Mouse (Mus musculus) hindbrain, postnatal 0 days (tissue): ENCODE data around the gene Traf3ip1. TPM values are rescaled to one million over a fixed set of nuclear protein-coding genes. Genes with fewer than 3 reads are reported as not detected.
A peak's percentile ranks its signal among the peaks of the same experiment; 100 is the strongest.

Experiments
- ATAC-seq: fragments of 200-750 bp; cut with Nextera tagmentation; 2 replicates; pipeline ENCODE4 v1.8.0; 2017; ENCODE audit warnings: mild to moderate bottlenecking, moderate TSS enrichment, moderate library complexity
- DNase-seq: peaks from one replicate; pipeline ENCODE4 v3.0.0-alpha.2; 2015; ENCODE audit warnings: low spot score
- H3K27ac ChIP-seq: fragments of 300-500 bp; sonication (generic); 2 replicates; pipeline ENCODE4 v1.5.1; 2014; ENCODE audit warnings: mild to moderate bottlenecking
- H3K27me3 ChIP-seq: fragments of 300-500 bp; sonication (generic); 2 replicates; pipeline ENCODE4 v1.6.1; 2014; ENCODE audit warnings: low read length, mixed read lengths; ENCODE audit not compliant: insufficient read depth
- H3K36me3 ChIP-seq: fragments of 300-500 bp; sonication (generic); 2 replicates; pipeline ENCODE4 v1.6.1; 2014; ENCODE audit warnings: low read length, mixed read lengths; ENCODE audit not compliant: insufficient read depth
- H3K4me1 ChIP-seq: fragments of 300-500 bp; sonication (generic); 2 replicates; pipeline ENCODE4 v1.6.1; 2014; ENCODE audit warnings: antibody characterized with exemption, low read length, mixed read lengths; ENCODE audit not compliant: insufficient read depth
- H3K4me2 ChIP-seq: fragments of 300-500 bp; sonication (generic); 2 replicates; pipeline ENCODE4 v1.6.1; 2014; ENCODE audit warnings: low read depth, mild to moderate bottlenecking, low read length, moderate library complexity, mixed read lengths
- H3K4me3 ChIP-seq: fragments of 300-500 bp; sonication (generic); 2 replicates; pipeline ENCODE4 v1.5.1; 2014; ENCODE audit warnings: low read length
- H3K9ac ChIP-seq: fragments of 300-500 bp; sonication (generic); replicated peaks from 2 replicates; pipeline ENCODE4 v1.6.1; 2014; ENCODE audit warnings: mild to moderate bottlenecking, low read length, moderate library complexity, mixed read lengths
- H3K9me3 ChIP-seq: fragments of 300-500 bp; sonication (generic); 2 replicates; pipeline ENCODE4 v1.6.1; 2016; ENCODE audit warnings: low read length, mixed read lengths
- CTCF ChIP-seq: IDR thresholded peaks from 2 replicates; pipeline ENCODE4 v1.5.1; 2016; ENCODE audit warnings: antibody characterized with exemption, control low read depth, low read depth
- WGBS: fragments of 180-500 bp; shearing (Covaris S2); extraction: QIAGEN DNeasy Blood & Tissue Kit; methylation state at CpG from one replicate; pipeline ENCODE4 v1.1.7; 2014; 5-methylcytosine and 5-hydroxymethylcytosine counted together
- polyA plus RNA-seq: library from polyadenylated mRNA; unstranded; fragments of >200 nt; fragmentation: Nextera tagmentation; extraction: Ambion mirVana; gene quantifications from 2 replicates; pipeline ENCODE4 v1.2.1, GENCODE M21; 2015
- total RNA-seq: library from RNA; depleted of rRNA; stranded (reverse); fragments of >200 nt; gene quantifications from 2 replicates; pipeline ENCODE4 v1.2.3, GENCODE M21; 2014

Gene Traf3ip1
- total and polyA plus RNA-seq, 2 experiments from 2014 or later: 7.4 to 11.7 TPM

- Histone ChIP-seq H3K9ac (peak overlapping the region; percentile 88), H3K27ac (peak overlapping the region; percentile 94; the same call in 1 of the 2 replicates), H3K27me3 (no peaks in the 10 kb centered on the region), H3K4me3 (peak overlapping the region; percentile 86), H3K36me3 (no peaks in the 10 kb centered on the region), H3K4me2 (peak overlapping the region; percentile 90), H3K4me1 (peaks cover 11% of the 10 kb centered on the region), H3K9me3 (no peaks in the 10 kb centered on the region)
- peak; percentile 25 for DNase-seq
- 44% methylated on average over 5 of the region's 5 CpGs for WGBS
- no peak for TF ChIP-seq CTCF
- ATAC-seq: no peak
These were observed 36.7 kb upstream of the Traf3ip1 start for GRCm38 (mm10) chr1:91457698-91458097.

GRCm38 (mm10) chr1:91458223-91458861 is 36.1 kb upstream of the Traf3ip1 start:
- Histone ChIP-seq H3K4me1 (peaks cover 11% of the 10 kb centered on the region), H3K9ac (peak overlapping the region; percentile 88), H3K27ac (peak overlapping the region; percentile 94), H3K4me2 (peak overlapping the region; percentile 90), H3K36me3 (no peaks in the 10 kb centered on the region), H3K4me3 (peak overlapping the region; percentile 86), H3K27me3 (no peaks in the 10 kb centered on the region), H3K9me3 (no peaks in the 10 kb centered on the region)
- peak; percentile 29 for TF ChIP-seq CTCF
- 10% methylated on average over 8 of the region's 8 CpGs for WGBS
- ATAC-seq (peak; percentile 27), DNase-seq (peak; percentile 90)

DNA sequence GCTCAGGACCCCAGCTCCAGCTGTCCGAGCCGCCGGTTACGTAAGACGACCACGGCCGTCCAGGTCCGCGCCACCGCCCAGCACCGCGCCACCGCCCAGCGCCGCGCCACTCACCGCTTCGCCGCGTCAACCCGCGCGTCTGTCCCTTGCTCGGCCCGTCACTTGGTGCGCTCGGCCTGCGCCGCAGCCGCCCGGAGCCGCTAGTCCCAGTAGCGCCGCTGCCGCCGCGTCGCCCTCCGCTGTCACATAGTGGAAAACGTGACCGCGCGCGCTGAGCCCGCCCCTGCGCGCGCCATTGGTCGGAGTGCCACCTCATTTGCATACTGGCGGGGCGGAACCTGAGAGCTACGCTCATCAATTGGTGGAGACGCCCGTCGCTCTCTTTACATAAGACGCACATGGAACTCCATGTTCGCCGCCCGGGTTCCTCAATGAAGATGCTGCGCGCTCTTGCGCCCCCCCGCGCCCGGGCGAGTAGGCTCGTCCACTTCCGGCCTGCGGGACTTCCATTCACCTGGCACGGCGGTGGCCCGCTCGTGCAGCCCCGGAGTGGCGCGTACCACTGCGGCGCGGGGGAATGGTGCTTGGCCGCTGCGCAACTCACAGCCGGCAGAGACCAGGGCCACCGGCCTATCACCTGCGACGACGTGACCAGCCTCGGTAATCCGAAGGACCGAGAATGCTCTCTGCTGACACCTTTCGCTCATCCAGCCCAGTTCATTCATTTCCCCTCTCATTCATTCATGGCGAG is 35.2 kb upstream of the Traf3ip1 start, which contains the start of gene Per2:
Gene Per2 (minus strand): TSS at position 266 of the 751 bp plus-strand sequence.
- peaks cover 11% of the 10 kb centered on the region for H3K4me1 ChIP-seq
- under 1% methylated on average over 86 of the region's 91 CpGs for WGBS
- ATAC-seq: peak; percentile 97

DNA sequence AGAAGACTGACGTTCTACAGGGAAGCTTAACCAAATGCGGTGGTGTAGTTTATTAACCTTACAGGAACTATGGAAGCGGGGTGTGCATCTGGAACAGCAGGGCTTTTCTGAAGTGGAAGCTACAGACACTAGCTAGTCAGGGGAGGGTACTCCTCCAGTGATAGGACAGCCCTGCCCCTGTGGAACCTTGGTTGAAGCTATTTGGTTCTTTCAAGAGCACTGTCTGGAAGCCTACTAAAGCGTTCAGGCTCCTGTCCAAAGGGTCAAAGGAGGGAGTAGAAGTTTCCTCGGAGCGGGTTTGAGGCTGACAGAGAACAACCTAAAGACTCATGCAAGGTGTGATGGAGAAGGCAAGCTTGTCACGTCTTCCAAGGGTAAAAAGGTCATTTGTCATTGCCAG is 34.4 kb upstream of the Traf3ip1 start:
- ATAC-seq: no peak
- peak overlapping the region; percentile 90 for H3K4me2 ChIP-seq
- H3K9ac ChIP-seq: peak overlapping the region; percentile 57
- H3K27me3 ChIP-seq: no peaks in the 10 kb centered on the region
- H3K4me3 ChIP-seq: peak overlapping the region; percentile 86
- no peaks in the 10 kb centered on the region for H3K36me3 ChIP-seq
- DNase-seq: no peak
- no peak for TF ChIP-seq CTCF
- peaks cover 11% of the 10 kb centered on the region for H3K4me1 ChIP-seq
- H3K9me3 ChIP-seq: no peaks in the 10 kb centered on the region
- 36% methylated on average over 7 of the region's 7 CpGs for WGBS
- H3K27ac ChIP-seq: peak overlapping the region; percentile 94

More for the DNA sequence above, 35.2 kb upstream of the Traf3ip1 start, which contains the start of gene Per2:
- H3K4me3 ChIP-seq: peak within 1 kb of the TSS; percentile 86
- peak; percentile 57 for TF ChIP-seq CTCF
- H3K27ac ChIP-seq: peak within 1 kb of the TSS; percentile 94
- H3K9ac ChIP-seq: peak within 1 kb of the TSS; percentile 88
- H3K36me3 ChIP-seq: no peaks in the 10 kb centered on the region
- H3K4me2 ChIP-seq: peak within 1 kb of the TSS; percentile 90
- no peaks in the 10 kb centered on the region for H3K27me3 ChIP-seq
- H3K9me3 ChIP-seq: no peaks in the 10 kb centered on the region
- peak; percentile 100 for DNase-seq

GRCm38 (mm10) chr1:91460564-91460963 is 33.9 kb upstream of the Traf3ip1 start:
- Histone ChIP-seq H3K9me3 (no peaks in the 10 kb centered on the region), H3K4me2 (no peak overlapping the region), H3K36me3 (no peaks in the 10 kb centered on the region), H3K27ac (no peak overlapping the region), H3K4me3 (no peak overlapping the region), H3K4me1 (peaks cover 11% of the 10 kb centered on the region), H3K9ac (no peak overlapping the region), H3K27me3 (no peaks in the 10 kb centered on the region)
- WGBS: 38% methylated on average over 4 of the region's 4 CpGs
- ATAC-seq (no peak), DNase-seq (no peak)
- TF ChIP-seq CTCF: no peak

GRCm38 (mm10) chr1:91463336-91463995 is 31.0 kb upstream of the Traf3ip1 start:
- ATAC-seq (no peak), DNase-seq (no peak)
- no peak overlapping the region for H3K27ac ChIP-seq
- H3K9ac ChIP-seq: no peak overlapping the region
- H3K4me1 ChIP-seq: no peaks in the 10 kb centered on the region
- H3K27me3 ChIP-seq: no peaks in the 10 kb centered on the region
- no peak for TF ChIP-seq CTCF
- H3K4me3 ChIP-seq: no peak overlapping the region
- H3K9me3 ChIP-seq: no peaks in the 10 kb centered on the region
- H3K36me3 ChIP-seq: no peaks in the 10 kb centered on the region
- H3K4me2 ChIP-seq: no peak overlapping the region
- WGBS: 87% methylated on average over 13 of the region's 13 CpGs
